Mouse (Mus musculus) spleen, postnatal 4 days (tissue): ENCODE data around the gene Dnajc4.

Experiments
- DNase-seq, 2 experiments: peaks; one replicate each; pipeline ENCODE4 v3.0.0; 2022; ENCODE audit warnings: low spot score in 2 of 2

Gene Dnajc4

DNA sequence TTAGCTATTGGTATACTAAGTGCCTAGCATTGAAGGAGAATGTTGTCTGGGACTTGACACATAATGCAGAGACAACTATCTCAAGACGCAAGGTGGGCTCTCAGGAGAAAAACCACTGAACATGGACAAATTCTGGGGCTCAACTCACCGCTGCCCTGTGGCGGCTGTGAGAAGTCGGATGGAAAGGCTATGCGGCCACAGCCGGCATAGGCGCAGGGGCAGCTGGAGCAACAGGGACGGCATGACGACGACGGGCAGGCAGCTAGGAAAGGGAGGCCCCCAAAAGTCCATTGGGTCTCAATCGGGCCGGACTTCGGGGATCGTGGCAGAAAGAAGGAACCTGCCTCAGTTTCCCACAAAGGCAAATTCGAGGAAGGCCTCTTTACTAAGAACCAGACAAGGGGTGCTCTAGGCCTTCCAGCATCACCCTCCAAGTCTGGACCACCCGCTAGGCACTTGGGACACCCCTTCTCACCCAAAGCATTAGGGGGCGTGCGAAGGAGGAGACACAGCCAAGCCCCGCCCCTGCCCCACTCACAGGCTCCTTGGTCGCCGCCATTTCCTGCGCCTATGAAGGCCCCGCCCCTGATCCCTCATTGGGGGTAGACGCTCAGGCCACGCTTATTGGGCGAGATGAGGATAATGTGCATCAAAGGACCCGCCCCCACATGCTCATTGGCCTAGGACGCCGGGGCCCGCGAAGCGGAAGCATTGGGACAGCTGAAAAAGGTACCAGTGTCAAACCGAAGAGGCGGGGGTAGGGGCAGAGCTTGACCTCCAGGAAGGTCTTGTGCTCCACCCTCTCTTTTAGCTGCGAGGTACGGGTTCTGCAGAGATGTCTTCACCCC lies at the start of gene Dnajc4:
Gene Dnajc4, minus strand, starts transcription at position 562 of the 848 bp plus-strand sequence.
- DNase-seq = peak; percentile 96 to 97

- DNase-seq = no peak
Measured at GRCm38 (mm10) chr19:7041171-7041570, 48.8 kb upstream of the Dnajc4 start.

DNA sequence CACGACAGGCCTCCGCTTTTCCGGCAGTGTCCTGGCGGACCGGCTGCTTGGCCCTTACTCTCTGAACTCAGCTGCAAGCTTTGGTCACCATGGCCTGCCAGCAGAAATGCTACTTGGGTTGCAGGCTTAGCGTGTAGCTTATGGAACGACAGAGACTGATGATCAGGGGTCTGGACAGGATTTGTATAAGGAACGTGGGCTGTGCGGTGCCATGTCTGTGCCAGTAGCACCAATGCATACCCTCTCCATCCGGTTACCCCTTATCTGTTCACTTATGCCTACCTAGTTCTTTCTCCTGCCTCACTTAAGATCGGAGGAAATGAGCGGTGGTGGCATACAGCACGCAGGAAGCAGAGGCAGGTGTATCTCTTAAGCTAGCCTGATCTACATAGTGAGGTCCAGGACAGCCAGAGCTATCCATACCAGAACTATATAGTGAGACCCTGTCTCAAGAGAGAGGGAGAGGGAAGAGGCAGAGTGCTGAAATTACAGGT lies 48.3 kb upstream of the Dnajc4 start:
- no peak for DNase-seq

- peak; percentile 98 to 99 for DNase-seq
Measured at GRCm38 (mm10) chr19:7039841-7040636, 47.7 kb upstream of the Dnajc4 start, which contains the start of gene Stip1. Gene Stip1 (minus strand): TSS chr19:7039967.

DNA sequence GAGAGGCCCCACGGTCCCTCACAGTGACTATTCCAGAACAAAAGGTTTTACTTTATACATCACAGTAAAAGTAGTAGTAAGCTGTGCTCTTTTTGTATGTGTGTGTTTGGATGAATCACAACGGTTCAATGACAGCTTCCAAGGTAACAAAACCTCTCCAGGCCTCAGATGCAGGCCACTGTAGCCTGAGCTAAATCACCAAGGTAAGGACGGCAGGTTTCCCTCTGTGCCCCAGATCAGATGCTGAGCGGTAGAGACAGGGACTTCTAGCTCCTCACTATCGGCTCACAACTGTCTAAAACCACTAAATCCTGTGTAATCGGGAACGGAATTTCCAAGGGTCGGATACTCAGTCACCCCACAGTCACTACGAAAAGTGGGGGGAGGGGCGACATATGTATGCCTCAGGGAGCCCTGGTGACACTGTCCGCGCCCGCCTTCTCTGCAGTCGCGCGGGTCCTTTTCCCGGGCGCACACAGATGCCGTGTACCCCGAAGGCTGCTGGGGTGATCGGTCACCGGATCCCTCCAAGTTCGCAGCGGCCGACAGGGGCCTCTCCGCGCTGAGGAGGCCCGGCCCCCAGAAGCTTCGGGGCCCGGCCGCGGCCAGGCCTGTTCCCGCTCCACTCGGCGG lies 46.8 kb upstream of the Dnajc4 start:
- peak; percentile 62 to 82 for DNase-seq

DNA sequence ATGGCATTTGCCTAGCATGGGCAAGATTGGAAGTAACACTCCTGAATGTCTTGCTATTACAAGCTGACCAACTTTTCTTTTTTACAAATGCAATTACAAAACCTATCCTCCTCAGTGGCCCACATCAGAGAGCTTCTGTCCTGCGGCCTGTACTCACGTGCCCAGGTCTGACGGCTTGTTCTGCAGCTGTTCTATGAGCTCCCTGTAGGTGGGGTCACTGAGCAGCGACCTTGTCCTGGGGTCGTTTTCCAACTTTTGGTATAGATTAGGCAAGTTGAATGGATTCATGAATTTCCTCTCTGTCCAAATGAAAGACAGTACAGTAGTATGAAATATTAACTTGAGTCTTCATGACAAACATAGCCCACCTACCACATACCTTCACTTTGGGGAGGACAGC lies 41.6 kb upstream of the Dnajc4 start:
- no peak for DNase-seq

DNA sequence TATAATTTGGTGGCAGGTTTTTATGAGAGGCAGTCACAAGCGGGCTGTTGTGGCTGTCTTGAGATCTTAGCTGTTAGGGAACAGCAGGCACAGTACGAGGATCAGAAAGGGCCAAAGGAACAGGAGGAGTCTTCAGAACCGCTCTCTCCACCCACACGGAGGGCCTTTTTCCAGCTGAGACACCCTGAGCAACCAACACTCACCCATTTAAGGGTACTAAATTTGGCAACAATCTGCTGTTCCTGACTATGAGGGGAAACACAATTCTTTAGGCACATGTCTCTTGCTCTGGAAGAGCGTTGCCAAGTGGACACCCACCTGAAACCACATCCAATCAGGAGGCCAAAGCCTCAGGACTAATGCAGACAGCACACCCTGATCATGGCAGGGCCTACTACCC lies 37.2 kb upstream of the Dnajc4 start:
- no peak for DNase-seq

- DNase-seq = peak; percentile 63 to 80
Measured at GRCm38 (mm10) chr19:7020224-7020641, 27.9 kb upstream of the Dnajc4 start.

GRCm38 (mm10) chr19:7019191-7019590 lies 26.8 kb upstream of the Dnajc4 start, which contains the start of gene Fermt3:
Gene Fermt3 (minus strand): TSS chr19:7019469.
- DNase-seq = peak; percentile 80 to 87

- DNase-seq = peak in 1 of 2 experiments; percentile 76
Measured at GRCm38 (mm10) chr19:7018546-7018945, 26.2 kb upstream of the Dnajc4 start.

GRCm38 (mm10) chr19:7017541-7018457 lies 25.4 kb upstream of the Dnajc4 start:
- DNase-seq = peak; percentile 67 to 79

GRCm38 (mm10) chr19:7014481-7015135 lies 22.2 kb upstream of the Dnajc4 start:
- DNase-seq = no peak

- no peak for DNase-seq
Measured at GRCm38 (mm10) chr19:7013984-7014383, 21.6 kb upstream of the Dnajc4 start.

DNA sequence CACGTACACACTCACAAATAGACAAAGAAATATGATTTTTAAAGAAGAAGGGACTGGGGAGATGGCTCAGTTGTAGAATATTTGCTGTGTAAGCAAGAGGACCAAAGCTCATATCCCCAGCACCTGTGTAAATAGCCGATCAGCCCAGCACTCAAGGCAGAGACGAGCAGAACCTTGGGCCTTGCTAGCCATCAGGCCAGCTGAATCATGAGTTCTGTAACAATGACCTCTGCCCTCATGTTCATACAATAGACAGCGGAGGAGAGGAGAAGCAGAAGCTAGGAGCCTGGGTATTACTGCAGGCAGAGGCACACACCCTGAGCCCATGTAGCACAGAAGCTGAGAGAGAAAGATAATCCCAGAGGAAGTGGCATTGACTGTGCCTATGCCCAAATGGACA lies 20.1 kb upstream of the Dnajc4 start:
- DNase-seq = no peak

DNA sequence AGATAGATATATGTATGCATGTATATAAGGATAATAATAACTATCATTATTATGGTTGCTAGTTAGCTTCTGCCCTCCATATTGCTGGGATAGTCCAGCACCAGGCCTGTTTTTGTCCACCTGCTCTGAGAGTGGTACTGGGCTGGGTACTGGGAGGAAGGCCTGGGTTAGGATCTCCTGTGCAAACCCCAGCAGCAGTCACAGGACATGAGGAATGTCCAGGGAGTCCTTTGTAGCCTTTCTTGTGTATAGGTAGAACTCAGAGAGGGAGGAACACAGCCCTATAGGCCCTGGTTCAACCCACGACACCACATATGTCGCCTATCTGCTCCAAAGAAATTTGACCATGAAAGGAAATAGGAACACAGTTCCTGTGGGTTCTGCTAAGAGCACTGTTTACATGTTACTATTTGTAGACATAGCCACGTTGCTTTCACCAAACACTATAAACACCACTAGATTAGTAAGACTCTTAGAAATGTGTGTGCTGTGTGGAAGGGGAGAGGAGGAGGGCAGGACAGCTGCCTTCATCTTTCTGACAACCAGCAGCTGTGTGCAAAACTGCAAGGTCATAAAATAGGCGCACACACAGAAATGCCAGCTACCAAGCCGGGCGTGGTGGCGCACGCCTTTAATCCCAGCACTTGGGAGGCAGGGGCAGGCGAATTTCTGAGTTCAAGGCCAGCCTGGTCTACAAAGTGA lies 14.7 kb upstream of the Dnajc4 start:
- no peak for DNase-seq

- no peak for DNase-seq
Measured at GRCm38 (mm10) chr19:6999360-7000063, 7.1 kb upstream of the Dnajc4 start.

DNA sequence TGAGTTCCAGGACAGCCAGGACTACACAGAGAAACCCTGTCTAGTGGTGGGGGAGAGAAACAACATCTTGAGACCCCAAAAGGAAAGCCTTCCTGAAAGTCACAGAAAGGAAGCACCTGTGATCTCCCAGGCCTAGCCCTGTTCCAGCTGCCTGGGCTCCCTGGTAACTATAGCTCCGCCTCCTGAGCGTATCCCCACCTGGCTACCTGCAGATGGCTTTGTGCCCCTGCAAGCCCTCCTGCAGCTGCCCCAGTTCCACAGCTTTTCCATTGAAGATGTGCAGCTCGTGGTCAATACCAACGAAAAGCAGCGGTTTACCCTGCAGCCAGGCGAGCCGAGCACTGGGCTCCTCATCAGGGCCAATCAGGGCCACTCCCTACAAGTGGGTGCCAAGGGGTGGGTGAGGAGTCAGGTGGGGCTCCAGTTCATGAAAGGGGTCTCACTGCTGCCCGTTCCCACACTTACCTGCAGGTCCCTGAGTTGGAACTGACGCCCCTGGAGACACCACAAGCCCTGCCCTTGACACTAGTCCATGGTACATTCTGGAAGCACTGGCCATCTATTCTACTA lies 5.4 kb upstream of the Dnajc4 start:
- DNase-seq = peak in 1 of 2 experiments; percentile 63

- peak; percentile 80 to 89 for DNase-seq
Measured at GRCm38 (mm10) chr19:6996006-6996405, 3.6 kb upstream of the Dnajc4 start, which contains the start of the genes Nudt22 and Trpt1. Gene Nudt22 (minus strand): TSS chr19:6996117. Gene Trpt1 (plus strand): TSS chr19:6996131.
